Mouse (Mus musculus): ENCODE measurements around the gene Psmd4.
"Not testable (repeated sequence)": the region's sequence is repeated elsewhere in the genome, so short reads cannot be mapped to it uniquely, and the experiment has no call there.

Psmd4 gene

GRCm38 (mm10) chr3:95042166-95042837 lies at the start of gene Psmd4:
Gene Psmd4 (minus strand): TSS chr3:95042614.
- DNase-seq (ENCODE audit: low spot score in 2 of 2): peak; percentile 95 to 96

DNA sequence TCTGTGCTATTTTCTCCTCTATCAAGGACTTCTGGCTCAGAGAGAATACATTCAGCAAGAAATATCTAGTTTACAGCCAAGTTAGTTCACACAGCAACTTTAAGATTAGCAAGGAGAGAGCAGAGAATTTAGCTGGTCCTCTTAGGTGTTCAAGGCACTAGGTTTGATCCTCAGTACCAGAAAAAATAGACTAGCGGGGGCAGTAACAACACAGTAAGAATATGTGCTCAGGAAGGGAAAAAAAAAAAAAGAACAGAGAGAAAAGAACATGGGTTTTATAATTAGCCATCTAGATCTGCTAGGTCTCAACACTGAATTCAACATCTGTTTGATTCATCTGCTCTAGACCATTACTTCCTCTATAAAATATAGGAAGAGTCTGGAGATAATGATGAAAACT lies 45.7 kb upstream of the Psmd4 start:
- no peak for DNase-seq (ENCODE audit: low spot score in 2 of 2)

GRCm38 (mm10) chr3:95071606-95072005 lies 29.2 kb upstream of the Psmd4 start:
- DNase-seq (ENCODE audit: low spot score in 2 of 2): no peak

DNA sequence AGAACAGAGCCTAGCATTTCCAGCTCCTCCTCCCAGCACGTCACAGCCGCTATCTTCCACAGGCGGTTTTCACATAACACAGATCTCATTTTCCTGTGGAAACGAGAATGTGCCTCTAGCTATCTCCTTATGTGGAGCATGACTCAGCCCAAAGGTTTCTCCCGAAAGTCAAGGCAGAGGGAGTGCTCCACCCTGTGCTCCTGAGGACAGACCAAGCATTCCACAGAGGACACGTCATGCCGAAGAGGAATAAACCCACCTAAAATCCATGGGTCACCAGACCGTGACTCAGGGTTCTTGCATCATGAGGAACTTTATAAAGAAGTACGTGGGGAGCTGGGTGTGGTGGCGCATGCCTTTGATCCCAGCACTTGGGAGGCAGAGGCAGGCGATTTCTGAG lies 24.2 kb upstream of the Psmd4 start:
- DNase-seq (ENCODE audit: low spot score in 2 of 2): no peak

- no peak for DNase-seq (ENCODE audit: low spot score in 2 of 2)
These were observed 23.7 kb upstream of the Psmd4 start for GRCm38 (mm10) chr3:95066095-95066494.

GRCm38 (mm10) chr3:95065553-95065952 lies 23.1 kb upstream of the Psmd4 start:
- DNase-seq (ENCODE audit: low spot score in 2 of 2): no peak

GRCm38 (mm10) chr3:95063741-95064140 lies 21.3 kb upstream of the Psmd4 start:
- DNase-seq (ENCODE audit: low spot score in 2 of 2): no peak

GRCm38 (mm10) chr3:95058078-95058477 lies 15.7 kb upstream of the Psmd4 start:
- DNase-seq (ENCODE audit: low spot score in 2 of 2): no peak

- no peak for DNase-seq (ENCODE audit: low spot score in 2 of 2)
These were observed 13.9 kb upstream of the Psmd4 start for GRCm38 (mm10) chr3:95056275-95056674.

DNA sequence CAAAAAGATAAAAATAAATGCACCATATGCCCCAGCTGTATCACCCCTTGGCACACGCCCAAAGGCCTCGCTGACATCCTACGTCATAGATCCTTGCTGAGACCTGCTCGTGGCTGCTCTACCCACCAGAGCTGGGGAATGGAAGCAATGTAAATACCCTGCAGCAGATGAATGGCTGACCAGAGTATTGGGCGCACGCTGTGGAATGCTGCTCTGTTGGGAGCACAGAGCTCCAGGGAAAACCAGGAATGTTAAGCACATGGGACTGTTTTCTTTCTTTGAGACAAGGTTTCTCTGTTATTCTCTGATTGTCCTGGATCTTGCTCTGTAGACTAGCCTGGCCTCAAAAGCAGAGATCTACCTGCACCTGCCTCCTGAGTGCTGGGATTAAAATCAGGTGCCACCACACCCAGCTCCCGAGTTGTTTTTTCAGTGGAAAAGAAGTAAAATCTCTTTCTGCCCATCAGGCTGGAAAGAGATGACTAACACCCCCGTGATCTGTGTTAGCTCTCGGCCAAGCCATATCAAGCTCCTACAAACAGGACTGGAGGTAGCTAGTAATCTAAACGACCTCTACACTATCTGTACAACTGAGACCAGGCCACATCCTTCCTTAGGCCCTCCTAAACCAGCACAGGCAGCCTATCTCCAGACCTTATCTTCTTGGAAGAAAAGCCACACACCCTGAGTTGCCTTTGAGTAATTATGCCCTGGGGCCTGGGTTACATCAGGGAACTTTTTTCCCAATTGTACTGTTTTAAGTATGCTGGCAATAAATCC lies 12.3 kb upstream of the Psmd4 start:
- DNase-seq (ENCODE audit: low spot score in 2 of 2): no peak

DNA sequence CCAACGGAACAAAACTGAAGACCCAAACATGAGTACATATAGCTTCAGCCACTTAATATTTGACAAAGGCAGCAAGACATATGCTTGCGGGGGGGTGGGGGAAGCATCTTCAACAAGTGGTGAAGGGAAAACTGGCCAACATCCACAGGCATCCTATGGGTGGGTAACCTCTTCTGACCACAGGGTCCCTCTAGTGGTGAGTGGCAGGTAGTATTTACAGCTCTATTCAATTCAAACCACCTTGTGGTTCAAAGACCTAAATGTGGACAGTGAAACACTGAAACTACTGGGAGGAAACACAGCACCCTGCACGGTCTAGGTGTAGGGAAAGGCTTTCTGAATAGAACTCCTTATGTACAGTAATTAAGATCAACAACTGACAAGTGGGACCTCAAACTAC lies 11.3 kb upstream of the Psmd4 start:
- no peak for DNase-seq (ENCODE audit: low spot score in 2 of 2)

DNA sequence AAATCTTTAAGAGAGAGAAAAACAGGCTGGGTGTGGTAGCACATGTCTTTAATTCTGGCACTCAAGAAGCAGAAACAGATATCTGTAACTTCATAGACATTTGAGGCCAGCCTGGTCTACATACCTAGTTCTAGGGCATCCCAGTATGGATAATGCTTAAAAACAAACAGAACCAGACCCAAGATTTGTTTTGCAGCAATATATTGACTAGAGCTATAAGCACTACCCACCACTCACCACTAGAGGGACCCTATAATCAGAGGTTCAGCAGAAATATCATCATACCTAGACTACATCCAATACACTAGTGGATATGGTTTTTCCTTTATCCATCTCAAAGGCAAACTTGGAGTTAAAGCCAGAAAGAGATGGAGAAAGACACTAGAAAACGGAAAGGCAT lies 10.5 kb upstream of the Psmd4 start:
- DNase-seq (ENCODE audit: low spot score in 2 of 2): no peak

DNA sequence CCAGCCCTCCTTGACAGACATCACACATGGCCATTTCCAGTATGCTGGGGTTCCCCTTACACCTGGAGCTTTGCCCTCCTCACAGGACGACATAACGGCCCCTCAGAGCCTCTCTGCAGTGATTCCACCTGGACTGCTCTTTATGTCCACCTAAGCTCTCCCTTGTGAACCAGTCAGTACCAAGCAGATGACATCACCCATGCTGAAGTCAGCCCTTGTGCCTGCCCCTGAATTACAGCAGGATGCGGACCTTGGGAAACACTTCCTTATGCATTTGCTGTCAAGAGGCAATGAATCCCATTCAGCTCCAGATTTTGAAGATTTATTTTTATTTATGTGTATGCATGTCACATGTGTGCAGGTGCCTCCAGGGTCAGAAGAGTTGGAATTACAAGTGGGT lies 5.5 kb upstream of the Psmd4 start:
- no peak for DNase-seq (ENCODE audit: low spot score in 2 of 2)

DNA sequence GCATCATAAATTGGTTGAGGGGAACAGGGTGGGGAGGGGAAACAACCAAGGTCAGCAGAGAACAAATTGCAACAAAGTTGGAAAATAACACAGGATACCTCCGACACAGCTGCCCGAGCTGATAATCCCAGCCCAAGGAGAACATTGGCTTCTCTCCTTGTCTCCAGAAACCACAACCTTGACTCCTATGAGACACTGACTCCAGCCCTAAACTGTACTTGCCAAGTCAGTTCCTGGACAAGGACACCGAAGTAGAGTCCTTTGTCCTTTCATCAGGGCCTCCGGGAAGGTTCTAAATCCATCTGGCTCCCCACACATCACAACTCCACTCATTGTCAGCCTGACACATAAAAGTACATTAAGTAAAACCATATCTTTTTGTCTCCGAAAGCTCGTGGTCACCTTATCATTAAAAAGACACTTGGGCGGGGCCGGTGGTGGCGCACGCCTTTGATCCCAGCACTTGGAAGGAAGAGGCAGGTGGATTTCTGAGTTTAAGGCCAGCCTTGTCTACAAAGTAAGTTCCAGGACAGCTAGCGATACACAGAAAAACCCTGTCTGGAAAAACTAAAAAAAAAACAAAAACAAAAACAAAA lies 4.1 kb upstream of the Psmd4 start:
- no peak for DNase-seq (ENCODE audit: low spot score in 2 of 2)

GRCm38 (mm10) chr3:95043251-95043650 lies 837 bp upstream of the Psmd4 start:
- no peak for DNase-seq (ENCODE audit: low spot score in 2 of 2)

DNA sequence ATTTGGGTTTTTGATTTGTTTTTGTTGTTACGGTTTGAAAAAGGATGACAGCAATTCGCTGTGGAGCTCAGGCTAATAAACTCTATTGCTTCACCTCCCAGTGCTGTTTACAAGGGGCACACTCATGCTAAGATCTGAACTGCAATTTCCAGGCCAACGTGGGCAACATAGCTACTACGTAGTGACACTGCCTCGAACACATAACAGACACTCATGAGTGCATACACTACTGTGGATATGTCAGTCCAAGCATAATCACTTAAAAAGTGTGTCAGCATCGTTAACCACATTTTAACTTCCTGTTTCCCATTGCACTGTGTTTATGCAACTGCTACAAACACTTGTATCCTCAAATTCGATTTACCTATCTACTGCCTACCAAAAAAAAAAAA lies 420 bp upstream of the Psmd4 start:
- DNase-seq (ENCODE audit: low spot score in 2 of 2): no peak

- no peak for DNase-seq (ENCODE audit: low spot score in 2 of 2)
These were observed 789 bp downstream of the Psmd4 start for GRCm38 (mm10) chr3:95041625-95042024.

DNA sequence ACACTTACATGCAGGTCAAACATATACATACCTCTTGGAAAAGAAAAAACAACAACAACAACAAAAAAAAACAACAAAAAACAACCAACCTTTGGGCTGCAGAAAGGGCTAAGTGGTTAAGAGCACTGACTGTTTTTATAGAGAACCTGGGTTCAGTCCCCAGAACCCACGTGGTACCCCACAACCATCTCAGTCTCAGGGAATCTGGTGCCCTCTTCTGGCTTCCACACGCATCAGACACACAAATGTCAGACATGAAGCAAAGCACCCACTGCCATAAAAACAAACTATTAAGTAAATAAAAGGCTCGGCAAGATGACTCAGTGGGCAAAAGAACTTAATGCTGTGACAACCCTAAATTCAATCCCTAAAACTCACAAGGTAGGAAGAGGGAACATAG lies 12.5 kb downstream of the Psmd4 start:
- DNase-seq (ENCODE audit: low spot score in 2 of 2): no peak

DNA sequence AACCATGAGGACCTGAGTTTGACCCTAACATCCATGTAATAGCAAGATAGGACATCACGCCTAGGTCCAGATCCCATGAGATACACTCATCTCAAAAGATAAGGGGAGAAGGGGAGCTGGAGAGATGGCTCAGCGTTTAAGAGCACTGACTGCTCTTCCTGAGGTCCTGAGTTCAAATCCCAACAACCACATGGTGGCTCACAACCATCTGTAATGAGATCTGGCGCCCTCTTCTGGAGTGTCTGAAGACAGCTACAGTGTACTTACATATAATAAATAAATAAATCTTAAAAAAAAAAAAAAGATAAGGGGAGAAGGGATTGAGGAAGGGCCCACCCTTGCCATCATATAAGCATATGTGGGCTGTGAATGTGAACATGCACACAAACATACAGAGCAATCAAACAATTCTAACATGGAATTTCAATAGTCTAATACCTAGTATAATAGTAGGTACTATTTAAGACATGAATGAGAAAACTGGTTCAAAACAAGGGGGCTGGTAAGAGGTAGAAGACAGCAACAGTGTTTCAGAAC lies 13.1 kb downstream of the Psmd4 start:
- DNase-seq (ENCODE audit: low spot score in 2 of 2): not testable (repeated sequence)

- no peak for DNase-seq (ENCODE audit: low spot score in 2 of 2)
These were observed 13.8 kb downstream of the Psmd4 start for GRCm38 (mm10) chr3:95028603-95029002.

GRCm38 (mm10) chr3:95027701-95028100 lies 14.7 kb downstream of the Psmd4 start:
- no peak for DNase-seq (ENCODE audit: low spot score in 2 of 2)

GRCm38 (mm10) chr3:95027057-95027645 lies 15.3 kb downstream of the Psmd4 start:
- DNase-seq (ENCODE audit: low spot score in 2 of 2): no peak
